Comparison of ENCODE assay signal across 19 mouse cellular contexts in genomic region chr3:142734291-142734690, GRCm38 (mm10). TPM values are rescaled to one million over a fixed set of nuclear protein-coding genes. Genes with fewer than 3 reads are reported as not detected.
DNase-seq lines count a peak whose midpoint lies in the region; ATAC-seq and TF ChIP-seq lines count a peak whose summit lies in the region.
"Had no signal": no experiment of that assay in that cellular context is flagged by ENCODE, and none has a peak within 500 bp of the region (broad histone marks: within the 10 kb centered on the region; RNA-seq: fewer than 3 reads in every experiment).

No protein-coding gene starts in this region.

- no peak for TF ChIP-seq POLR2A in liver, adult 2 months (IDR thresholded peaks at IDR 0.05; ENCODE audit: extremely low read depth, insufficient read depth, low read length)

- H3K9me3 ChIP-seq in liver, postnatal 0 days (ENCODE audit: low read length): no peaks in the 10 kb centered on the region
- H3K9me3 ChIP-seq in lung, postnatal 0 days (ENCODE audit: low read length): no peaks in the 10 kb centered on the region
- H3K9me3 ChIP-seq: embryonic facial prominence, embryonic 12.5 days; forebrain, embryonic 15.5 days; heart, embryonic 15.5 days; hindbrain, embryonic 13.5 days had no signal

- no peaks in the 10 kb centered on the region for H3K79me2 ChIP-seq in liver, adult 2 months (ENCODE audit: control insufficient read depth, insufficient read depth, low read length)

- ATAC-seq in liver, postnatal 0 days: no peak
- peak; percentile 32; the same call in 1 of the 2 replicates for ATAC-seq in lung, postnatal 0 days
- ATAC-seq: forebrain, embryonic 15.5 days; hindbrain, postnatal 0 days had no signal

- no peaks in the 10 kb centered on the region for H3K27me3 ChIP-seq in liver, adult 2 months (ENCODE audit: control insufficient read depth, insufficient read depth, low read length)
- no peaks in the 10 kb centered on the region for H3K27me3 ChIP-seq in liver, postnatal 0 days (ENCODE audit: insufficient read depth, low read length)
- H3K27me3 ChIP-seq in lung, postnatal 0 days (replicated peaks; ENCODE audit: insufficient read depth, low read length): no peaks in the 10 kb centered on the region
- H3K27me3 ChIP-seq: embryonic facial prominence, embryonic 12.5 days; forebrain, embryonic 15.5 days; heart, embryonic 15.5 days; hindbrain, embryonic 13.5 days had no signal

- 31% methylated on average over 12 of the region's 12 CpGs for WGBS in liver, adult 2 months
- 83% methylated on average over 12 of the region's 12 CpGs for WGBS in liver, postnatal 0 days (ENCODE audit: insufficient replicate concordance)
- 42% methylated on average over 12 of the region's 12 CpGs for WGBS in lung, postnatal 0 days

- no peak for TF ChIP-seq CTCF in liver, adult 2 months (IDR thresholded peaks at IDR 0.05; ENCODE audit: low read depth, low read length)
- TF ChIP-seq CTCF in liver, postnatal 0 days (IDR thresholded peaks at IDR 0.05; ENCODE audit: low read depth): no peak
- TF ChIP-seq CTCF in lung, postnatal 0 days (IDR thresholded peaks at IDR 0.05): no peak

- no peak overlapping the region for H3K4me2 ChIP-seq in liver, postnatal 0 days (ENCODE audit: low read depth, low read length)
- H3K4me2 ChIP-seq in lung, postnatal 0 days (replicated peaks; ENCODE audit: low read depth, low read length): no peak overlapping the region
- H3K4me2 ChIP-seq: embryonic facial prominence, embryonic 12.5 days; forebrain, embryonic 15.5 days; heart, embryonic 11.5 days; heart, embryonic 15.5 days; hindbrain, embryonic 13.5 days had no signal

- peaks cover 86% of the 10 kb centered on the region for H3K36me3 ChIP-seq in liver, adult 2 months (ENCODE audit: control insufficient read depth, insufficient read depth, low read length)
- H3K36me3 ChIP-seq in liver, postnatal 0 days (replicated peaks; ENCODE audit: insufficient read depth, low read length): peaks cover 8% of the 10 kb centered on the region
- no peaks in the 10 kb centered on the region for H3K36me3 ChIP-seq in lung, postnatal 0 days (ENCODE audit: insufficient read depth, low read length)
- H3K36me3 ChIP-seq: embryonic facial prominence, embryonic 12.5 days; forebrain, embryonic 15.5 days; heart, embryonic 15.5 days; hindbrain, embryonic 13.5 days had no signal

- no peak overlapping the region for H3K9ac ChIP-seq in liver, adult 2 months (ENCODE audit: low read depth, low read length)
- H3K9ac ChIP-seq in liver, postnatal 0 days (replicated peaks): no peak overlapping the region
- H3K9ac ChIP-seq in lung, postnatal 0 days (replicated peaks; ENCODE audit: low read depth): no peak overlapping the region
- H3K9ac ChIP-seq: embryonic facial prominence, embryonic 12.5 days; forebrain, embryonic 15.5 days; heart, embryonic 15.5 days; hindbrain, embryonic 13.5 days had no signal

- peak; percentile 40 for DNase-seq in adrenal gland, postnatal 10 days
- no peak for DNase-seq in adrenal gland, adult 8-10 months
- peak; percentile 64 for DNase-seq in liver, adult 2 months (ENCODE audit: extremely low read depth, low read depth, low spot score)
- no peak for DNase-seq in liver, postnatal 0 days
- peak; percentile 12 for DNase-seq in lung, postnatal 0 days (ENCODE audit: low spot score)
- no peak for DNase-seq in lung, postnatal 36 days
- DNase-seq in right cerebral cortex, postnatal 4 days: no peak
- DNase-seq: cerebellum, adult 11 months; cerebellum, adult 8-10 months; cerebellum, postnatal 14 days; gastrocnemius, postnatal 36 days; heart, adult 18-20 months; heart, postnatal 14 days had no signal

- TF ChIP-seq EP300 in liver, postnatal 0 days (IDR thresholded peaks at IDR 0.05; ENCODE audit: low read depth): no peak
- TF ChIP-seq EP300 in lung, postnatal 0 days (IDR thresholded peaks at IDR 0.05): no peak

- peaks cover 10% of the 10 kb centered on the region for H3K4me1 ChIP-seq in liver, adult 2 months (ENCODE audit: control insufficient read depth, insufficient read depth, low read length)
- no peaks in the 10 kb centered on the region for H3K4me1 ChIP-seq in liver, postnatal 0 days (ENCODE audit: insufficient read depth)
- H3K4me1 ChIP-seq in lung, postnatal 0 days (ENCODE audit: insufficient read depth, low read depth, low read length): no peaks in the 10 kb centered on the region
- H3K4me1 ChIP-seq: embryonic facial prominence, embryonic 12.5 days; forebrain, embryonic 15.5 days; heart, embryonic 15.5 days; hindbrain, embryonic 13.5 days had no signal

- H3K27ac ChIP-seq in liver, adult 2 months (replicated peaks; ENCODE audit: insufficient read depth, low read depth, low read length): no peak overlapping the region
- no peak overlapping the region for H3K27ac ChIP-seq in liver, postnatal 0 days (ENCODE audit: low read depth)
- H3K27ac ChIP-seq in lung, postnatal 0 days (ENCODE audit: low read length): no peak overlapping the region
- H3K27ac ChIP-seq: embryonic facial prominence, embryonic 12.5 days; forebrain, embryonic 15.5 days; heart, embryonic 15.5 days; hindbrain, embryonic 13.5 days; hindbrain, postnatal 0 days had no signal

- H3K4me3 ChIP-seq in liver, adult 2 months (ENCODE audit: insufficient read depth, low read depth, low read length): no peak overlapping the region
- no peak overlapping the region for H3K4me3 ChIP-seq in liver, postnatal 0 days (ENCODE audit: low read depth, low read length)
- H3K4me3 ChIP-seq in lung, postnatal 0 days (ENCODE audit: low read depth, low read length): no peak overlapping the region
- H3K4me3 ChIP-seq: embryonic facial prominence, embryonic 12.5 days; forebrain, embryonic 15.5 days; heart, embryonic 15.5 days; hindbrain, embryonic 13.5 days had no signal

RNA-seq across cellular contexts. Expression of gene Gtf2b, which starts 30.6 kb away (rescaled TPM):
- total RNA-seq in adrenal gland, postnatal 10 days (2021): 10 to 100 TPM; 46.9 to 56.3 TPM
- 10 to 100 TPM; 55.8 to 69.4 (median 63.2) TPM for total RNA-seq in adrenal gland, adult 8-10 months (2022)
- 23.0 and 24.9 TPM in 2 replicates for total RNA-seq in liver, adult 2 months (2014; rRNA removed)
- polyA plus RNA-seq in liver, adult 2 months (2012; rRNA removed): 10.7 and 14.7 TPM in 2 replicates
- 74.6 and 75.4 TPM in 2 replicates for polyA plus RNA-seq in liver, postnatal 0 days (2015; fragmentation: Nextera tagmentation; extraction: Ambion mirVana)
- 79.6 and 80.0 TPM in 2 replicates for polyA plus RNA-seq in lung, postnatal 0 days (2015; fragmentation: Nextera tagmentation; extraction: Ambion mirVana)

RNA-seq across cellular contexts. Expression of gene Kyat3, which starts 33.4 kb away (rescaled TPM):
- 10 to 100 TPM; 52.7 to 92.9 TPM for total RNA-seq in adrenal gland, postnatal 10 days (2021)
- 10 to 100 TPM; 13.6 to 25.6 (median 19.1) TPM for total RNA-seq in adrenal gland, adult 8-10 months (2022)
- total RNA-seq in liver, adult 2 months (2014; rRNA removed): 369 and 383 TPM in 2 replicates
- polyA plus RNA-seq in liver, adult 2 months (2012; rRNA removed): 56.4 and 58.9 TPM in 2 replicates
- polyA plus RNA-seq in liver, postnatal 0 days (2015; fragmentation: Nextera tagmentation; extraction: Ambion mirVana): 186 and 224 TPM in 2 replicates
- polyA plus RNA-seq in lung, postnatal 0 days (2015; fragmentation: Nextera tagmentation; extraction: Ambion mirVana): 4.6 and 5.7 TPM in 2 replicates

Comparison
In these comparisons a context has a peak if more than half of its experiments do, and no peak if none do; other contexts are left out.
1. DNase-seq: peak in adrenal gland, postnatal 10 days (single experiment), liver, adult 2 months (single experiment) and lung, postnatal 0 days (single experiment); none in adrenal gland, adult 8-10 months (single experiment), liver, postnatal 0 days (single experiment), lung, postnatal 36 days (single experiment) and right cerebral cortex, postnatal 4 days (single experiment).